Mouse (Mus musculus) cerebellum, adult 2 months (tissue): ENCODE data around the gene Ptpa.

Source experiments
- CTCF ChIP-seq: fragments of 200-500 bp; IDR thresholded peaks from 2 replicates; pipeline ENCODE4 v1.5.1; 2011; ENCODE audit warnings: low read depth, mild to moderate bottlenecking, control low read depth, low read length, moderate library complexity, borderline replicate concordance; ENCODE audit not compliant: insufficient read depth
- POLR2A ChIP-seq: fragments of 200-500 bp; IDR thresholded peaks from 2 replicates; pipeline ENCODE4 v1.6.1; 2011; ENCODE audit warnings: low read length, control low read depth, borderline replicate concordance; ENCODE audit not compliant: insufficient read depth

GRCm38 (mm10) chr2:30471051-30471450 is 55.2 kb downstream of the Ptpa start:
- TF ChIP-seq POLR2A (no peak), CTCF (no peak)
